Mouse (Mus musculus) heart, embryonic 15.5 days (tissue): ENCODE measurements at regions not wholly inside any gene's neighbourhood (a gene's known extent, or its start where the extent isn't known, plus 50 kb on each side); places are given as distances from the start of the nearest gene placed in this dataset.

Experiments used
- ATAC-seq: fragments of 200-750 bp; cut with Nextera tagmentation; replicated peaks from 2 replicates; pipeline ENCODE4 v1.8.0; 2017; ENCODE audit warnings: low read depth, moderate TSS enrichment; ENCODE audit not compliant: insufficient number of reproducible peaks, insufficient read depth, low FRiP score
- H3K27ac ChIP-seq: fragments of 300-500 bp; sonication (generic); 2 replicates; pipeline ENCODE4 v1.5.1; 2015; ENCODE audit warnings: mild to moderate bottlenecking, inconsistent platforms
- H3K27me3 ChIP-seq: fragments of 300-500 bp; sonication (generic); 2 replicates; pipeline ENCODE4 v1.6.1; 2015; ENCODE audit warnings: inconsistent platforms
- H3K36me3 ChIP-seq: fragments of 300-500 bp; sonication (generic); 2 replicates; pipeline ENCODE4 v1.6.1; 2015; ENCODE audit warnings: mild to moderate bottlenecking, inconsistent platforms
- H3K4me1 ChIP-seq: fragments of 300-500 bp; sonication (generic); replicated peaks from 2 replicates; pipeline ENCODE4 v1.6.1; 2015; ENCODE audit warnings: inconsistent platforms
- H3K4me2 ChIP-seq: fragments of 300-500 bp; sonication (generic); 2 replicates; pipeline ENCODE4 v1.6.1; 2015; ENCODE audit warnings: inconsistent platforms, mild to moderate bottlenecking, moderate library complexity
- H3K4me3 ChIP-seq: fragments of 300-500 bp; sonication (generic); 2 replicates; pipeline ENCODE4 v1.5.1; 2015; ENCODE audit warnings: mild to moderate bottlenecking, inconsistent platforms
- H3K9ac ChIP-seq: fragments of 300-500 bp; sonication (generic); 2 replicates; pipeline ENCODE4 v1.6.1; 2015; ENCODE audit warnings: mild to moderate bottlenecking, inconsistent platforms
- H3K9me3 ChIP-seq: fragments of 300-500 bp; sonication (generic); replicated peaks from 2 replicates; pipeline ENCODE4 v1.6.1; 2016; ENCODE audit warnings: inconsistent platforms
- WGBS: fragments of 180-500 bp; shearing (Covaris S2); methylation state at CpG from one replicate; pipeline ENCODE4 v1.1.7; 2015; ENCODE audit warnings: mixed read lengths; 5-methylcytosine and 5-hydroxymethylcytosine counted together

DNA sequence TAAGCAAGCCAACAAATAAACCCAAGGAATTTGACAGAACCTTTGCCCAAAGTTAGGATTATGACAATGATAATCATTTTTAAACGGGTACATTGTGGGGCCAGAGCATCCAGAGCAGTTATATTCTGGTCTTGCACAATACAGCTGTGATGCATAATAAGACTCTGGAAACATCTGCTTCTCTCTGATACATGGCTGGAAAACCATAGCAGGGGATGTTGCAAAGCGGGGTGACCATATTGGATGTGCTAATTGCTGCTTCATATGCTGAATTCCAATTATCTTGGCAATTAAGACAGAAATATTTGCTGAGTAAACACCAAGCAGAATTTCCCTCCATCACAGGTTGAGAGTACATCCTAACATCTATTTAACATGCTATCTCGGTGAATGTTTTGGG lies 70.5 kb upstream of the Csl start:
- H3K27me3 ChIP-seq, result no peaks in the 10 kb centered on the region
- H3K9ac ChIP-seq, result no peak overlapping the region
- H3K9me3 ChIP-seq, result no peaks in the 10 kb centered on the region
- no peak for ATAC-seq
- no peak overlapping the region for H3K4me3 ChIP-seq
- H3K4me2 ChIP-seq, result no peak overlapping the region
- H3K4me1 ChIP-seq, result 0 out of 2 replicates have a peak, but pooled peaks cover 2% of the 10 kb centered on the region
- WGBS, result 83% methylated on average over 3 of the region's 3 CpGs
- no peak overlapping the region for H3K27ac ChIP-seq
- H3K36me3 ChIP-seq, result no peaks in the 10 kb centered on the region

- no peaks in the 10 kb centered on the region for H3K4me1 ChIP-seq
- ATAC-seq, result no peak
- H3K4me3 ChIP-seq, result no peak overlapping the region
- H3K27ac ChIP-seq, result no peak overlapping the region
- H3K9ac ChIP-seq, result no peak overlapping the region
- no peaks in the 10 kb centered on the region for H3K9me3 ChIP-seq
- WGBS, result 79% methylated on average over 4 of the region's 4 CpGs
- no peaks in the 10 kb centered on the region for H3K36me3 ChIP-seq
- no peaks in the 10 kb centered on the region for H3K27me3 ChIP-seq
- H3K4me2 ChIP-seq, result no peak overlapping the region
These were observed 68.0 kb upstream of the Csl start for GRCm38 (mm10) chr10:99827476-99827875.

- no peaks in the 10 kb centered on the region for H3K4me1 ChIP-seq
- H3K4me2 ChIP-seq, result no peak overlapping the region
- WGBS, result 79% methylated on average over 4 of the region's 4 CpGs
- H3K9me3 ChIP-seq, result no peaks in the 10 kb centered on the region
- H3K27me3 ChIP-seq, result no peaks in the 10 kb centered on the region
- H3K27ac ChIP-seq, result no peak overlapping the region
- H3K4me3 ChIP-seq, result no peak overlapping the region
- no peak for ATAC-seq
- H3K36me3 ChIP-seq, result no peaks in the 10 kb centered on the region
- no peak overlapping the region for H3K9ac ChIP-seq
These were observed 66.4 kb upstream of the Csl start for GRCm38 (mm10) chr10:99825881-99826280.

DNA sequence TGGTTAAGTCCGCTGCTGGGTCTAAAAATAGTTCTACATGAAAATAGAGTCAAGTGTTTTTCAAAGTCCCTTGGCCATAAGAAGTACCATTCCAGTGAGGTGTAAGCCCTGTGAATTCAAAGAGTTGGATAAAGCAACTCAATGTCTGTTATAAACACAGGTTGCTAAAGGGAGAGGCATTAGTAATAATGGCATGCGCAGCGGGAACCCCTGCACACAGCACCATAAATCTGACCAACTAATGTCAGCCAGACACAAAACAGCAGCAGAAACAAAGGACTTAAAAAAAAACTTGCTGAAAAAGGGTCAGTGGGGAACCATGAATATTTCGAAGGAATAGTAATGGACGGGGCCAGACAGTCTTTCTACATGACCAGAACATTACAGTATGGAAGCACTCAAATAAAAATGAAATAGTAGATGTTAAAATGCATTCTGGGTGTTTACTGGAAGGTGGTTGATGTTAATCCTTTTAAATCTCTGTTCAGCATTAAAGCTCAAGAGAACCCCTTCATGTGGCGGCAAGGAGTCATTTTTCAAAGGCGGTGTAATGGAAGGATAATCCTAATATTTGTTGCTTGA lies 52.7 kb upstream of the Csl start:
- Histone ChIP-seq H3K4me1 (no peaks in the 10 kb centered on the region), H3K27me3 (no peaks in the 10 kb centered on the region), H3K4me2 (no peak overlapping the region), H3K9me3 (no peaks in the 10 kb centered on the region), H3K4me3 (no peak overlapping the region), H3K9ac (no peak overlapping the region), H3K27ac (no peak overlapping the region), H3K36me3 (no peaks in the 10 kb centered on the region)
- no peak for ATAC-seq
- WGBS, result 75% methylated on average over 7 of the region's 7 CpGs

- Histone ChIP-seq H3K9ac (no peak overlapping the region), H3K4me2 (no peak overlapping the region), H3K4me1 (no peaks in the 10 kb centered on the region), H3K27me3 (no peaks in the 10 kb centered on the region), H3K27ac (no peak overlapping the region), H3K9me3 (no peaks in the 10 kb centered on the region), H3K4me3 (no peak overlapping the region), H3K36me3 (no peaks in the 10 kb centered on the region)
- 93% methylated on average over 1 of the region's 1 CpGs for WGBS
- ATAC-seq, result no peak
These were observed 52.0 kb upstream of the Csl start for GRCm38 (mm10) chr10:99811430-99811829.
